Comparison of ENCODE assay signal across 15 mouse cellular contexts in genomic region chr13:36807961-36808360, GRCm38 (mm10).
DNase-seq lines count a peak whose midpoint lies in the region; ATAC-seq lines count a peak whose summit lies in the region.
"Had no signal": no experiment of that assay in that cellular context is flagged by ENCODE, and none has a peak within 500 bp of the region (broad histone marks: within the 10 kb centered on the region; RNA-seq: fewer than 3 reads in every experiment).

No protein-coding gene starts in this region.

- DNase-seq in adrenal gland, postnatal 36 days, result peak; percentile 25 to 58
- DNase-seq in adrenal gland, postnatal 10 days, result no peak
- peak; percentile 56 for DNase-seq in thymus, postnatal 14 days
- DNase-seq in MN1 (ENCODE audit: low spot score), result no peak
- DNase-seq in left cerebral cortex, adult 18-20 months (ENCODE audit: low spot score in 2 of 2), result no peak
- no peak for DNase-seq in retina, postnatal 1 day
- DNase-seq: cerebellum, adult 2 months; cerebellum, postnatal 36 days; heart, postnatal 14 days; kidney, postnatal 4 days; right cerebral cortex, postnatal 25 days had no signal

- ATAC-seq in CD4-positive, CD25-positive, alpha-beta regulatory T cell, adult 4 months, result peak; percentile 93
- ATAC-seq in inflammation-experienced regulatory T-cells, adult 6 months, result peak; percentile 94
- ATAC-seq: intestine, embryonic 15.5 days; midbrain, embryonic 13.5 days had no signal

Comparison
In these comparisons a context has a peak if more than half of its experiments do, and no peak if none do; other contexts are left out.
1. DNase-seq: peak in adrenal gland, postnatal 36 days (2 of 2) and thymus, postnatal 14 days (single experiment); none in adrenal gland, postnatal 10 days (single experiment), MN1 (single experiment), left cerebral cortex, adult 18-20 months (0 of 2) and retina, postnatal 1 day (single experiment).